Mouse (Mus musculus) CD4-positive, CD25-positive, alpha-beta regulatory T cell, adult 2 months (primary cell): ENCODE measurements around the gene Mgrn1.

Experiments used
- DNase-seq: peaks from one replicate; pipeline ENCODE4 v3.0.0-alpha.2; 2012; ENCODE audit warnings: low read depth, low spot score

The Mgrn1 gene

DNA sequence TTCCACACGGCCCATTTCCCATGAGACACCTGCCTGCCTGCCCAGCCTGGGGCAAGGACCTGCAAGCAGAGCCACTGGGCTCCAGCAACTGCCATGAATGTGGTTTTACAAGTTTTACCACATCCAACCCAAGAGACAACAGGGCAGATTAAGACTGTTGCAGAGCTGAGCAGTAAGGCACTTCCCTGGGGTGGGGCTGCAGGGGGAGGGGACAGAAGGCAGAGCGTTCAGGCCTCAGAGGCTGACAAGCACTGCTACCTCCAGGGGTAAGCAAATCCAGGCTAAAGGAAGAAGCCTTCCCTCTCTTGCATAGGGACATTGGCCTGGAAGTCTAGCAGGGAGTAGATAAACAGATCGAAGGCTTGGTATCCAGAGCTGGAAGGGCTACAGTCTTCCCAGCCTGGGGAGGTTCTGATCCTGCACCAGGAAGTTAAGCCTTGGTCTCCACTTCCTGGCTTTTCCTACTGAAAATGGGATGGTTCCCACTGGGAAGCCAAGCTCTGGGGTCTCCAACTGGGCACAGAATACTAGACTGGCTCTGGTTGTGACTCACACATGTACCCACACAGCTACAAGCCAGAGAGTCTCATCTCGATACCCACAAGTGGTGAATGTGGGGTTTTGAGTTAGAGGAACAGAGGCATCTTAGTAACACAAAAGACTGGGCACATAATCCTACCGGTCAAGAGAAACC, 7.7 kb upstream of the Mgrn1 start:
- peak; percentile 75 for DNase-seq

DNA sequence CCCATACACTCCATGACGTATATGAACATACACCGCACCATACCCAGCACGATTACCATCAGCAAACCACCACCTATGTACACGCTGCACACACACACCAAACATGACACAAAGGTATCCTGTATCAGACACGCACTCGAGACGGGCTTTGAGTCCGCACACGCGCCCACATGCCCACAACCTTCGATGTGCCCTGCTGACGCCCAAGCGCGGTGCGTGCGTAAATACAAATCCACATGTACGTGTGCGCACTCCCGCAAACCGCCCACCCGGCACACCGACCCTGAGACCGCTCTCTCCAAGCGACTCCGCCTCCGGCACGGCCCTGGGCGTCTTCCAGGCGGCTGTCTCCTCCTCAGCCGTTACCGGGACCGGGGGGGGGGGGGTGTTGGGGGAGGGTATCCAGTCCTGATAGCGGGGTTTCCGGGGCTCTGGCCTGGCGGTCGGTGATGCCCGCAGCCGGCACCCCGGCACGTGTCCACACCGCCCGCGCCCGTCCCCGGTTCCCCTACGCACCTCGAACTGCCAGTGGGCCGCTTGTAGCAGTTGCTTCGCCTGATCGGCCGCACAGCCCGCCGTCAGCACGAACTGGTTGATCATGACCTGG, 6.8 kb upstream of the Mgrn1 start:
- peak; percentile 90 for DNase-seq

DNA sequence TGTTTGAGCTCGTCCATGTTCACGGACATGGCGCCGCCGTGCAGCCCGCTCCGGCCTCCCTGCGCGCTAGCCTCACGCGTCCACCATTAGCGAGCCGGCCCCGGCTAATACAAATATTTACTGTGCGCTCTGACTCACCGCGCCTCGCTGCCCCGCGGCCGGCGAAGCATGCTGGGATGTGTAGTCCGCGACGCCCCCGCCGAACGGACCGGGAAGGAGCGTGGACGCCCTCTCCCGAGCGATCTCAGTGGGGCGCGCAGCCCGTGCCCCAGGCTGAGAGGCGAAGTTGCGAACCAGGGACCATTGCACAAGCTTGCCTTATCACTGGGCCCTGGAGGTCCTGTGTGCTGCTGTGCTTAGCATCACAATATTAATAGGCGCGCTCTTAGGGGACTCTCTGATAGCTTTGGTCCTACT, 6.3 kb upstream of the Mgrn1 start:
- peak; percentile 89 for DNase-seq

DNA sequence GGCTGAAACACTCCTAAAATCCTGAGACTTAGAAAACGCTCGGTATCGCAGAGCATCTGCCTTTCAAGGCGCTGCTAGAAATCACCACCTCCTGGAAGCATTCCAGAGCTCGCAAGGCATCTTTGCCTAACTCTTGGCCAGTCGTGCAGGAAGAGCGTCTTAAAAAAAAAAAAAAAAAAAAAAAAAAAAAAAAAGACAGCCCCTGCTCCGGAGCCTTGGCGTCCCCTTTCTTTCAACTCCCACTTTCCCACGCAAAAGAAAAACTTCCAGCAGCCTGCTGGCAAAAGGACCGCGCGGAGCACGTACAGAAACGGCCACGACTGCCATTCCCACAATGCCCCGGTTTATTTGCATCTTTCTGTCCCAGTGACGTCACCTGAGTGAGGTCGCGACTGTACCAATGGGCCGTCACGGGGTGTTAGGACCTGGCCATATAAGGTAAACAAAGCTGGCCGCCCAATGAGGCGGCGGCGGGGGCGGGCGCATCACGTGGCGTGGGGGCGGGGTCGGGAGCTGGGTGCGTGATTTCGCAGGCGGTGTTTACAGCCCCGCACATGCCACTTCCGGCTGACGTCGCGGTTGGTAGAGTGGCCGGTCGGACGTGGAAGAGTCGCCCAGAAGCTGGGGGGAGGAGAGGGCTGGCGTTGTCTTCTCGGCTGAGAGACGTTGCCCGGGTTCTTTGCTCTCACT, 5.8 kb upstream of the Mgrn1 start, which contains the start of gene Ubald1:
Gene Ubald1 (minus strand): TSS at position 180 of the 690 bp plus-strand sequence.
- DNase-seq, result peak; percentile 98

DNA sequence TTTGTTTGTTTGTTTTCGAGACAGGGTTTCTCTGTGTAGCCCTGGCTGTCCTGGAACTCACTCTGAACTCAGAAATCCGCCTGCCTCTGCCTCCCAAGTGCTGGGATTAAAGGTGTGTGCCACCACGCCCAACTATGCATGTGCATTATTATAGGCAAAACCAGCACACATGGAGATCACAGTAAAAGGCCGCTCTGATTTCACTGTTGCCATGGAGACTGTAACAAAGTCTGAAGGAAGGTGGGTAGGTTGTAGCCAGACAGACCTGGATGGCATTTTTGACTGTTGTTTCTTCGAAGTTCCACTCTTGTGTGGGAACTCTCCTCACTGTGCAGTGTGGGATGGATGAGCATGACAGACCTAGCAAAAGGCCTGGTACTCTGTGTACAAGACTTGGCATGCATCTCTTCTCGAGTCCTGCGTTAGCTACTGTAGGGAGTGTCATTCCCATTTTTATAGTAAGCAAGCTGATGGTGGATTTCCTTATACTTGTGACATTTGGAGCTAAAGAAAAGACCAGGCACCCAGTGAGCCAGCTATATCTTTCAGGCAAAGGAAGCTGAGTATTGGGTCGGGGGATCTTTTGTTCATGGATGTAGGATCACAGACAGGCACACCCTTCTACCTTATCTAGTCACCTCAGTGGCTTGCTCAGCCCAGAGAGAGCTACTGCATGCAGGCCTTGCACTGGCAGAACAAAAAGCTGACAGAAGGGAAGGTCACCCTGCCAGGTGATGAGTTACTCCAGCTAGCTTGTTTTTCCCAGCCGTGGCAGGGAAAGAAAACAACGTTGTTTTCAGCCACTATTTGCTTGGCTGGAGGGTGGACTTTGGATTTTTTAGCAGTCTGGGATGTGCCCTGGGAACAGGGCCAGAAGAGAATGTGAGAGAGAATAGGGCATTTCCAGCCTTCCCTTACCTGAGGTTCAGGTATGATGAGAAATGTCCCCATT, 4.4 kb upstream of the Mgrn1 start:
- DNase-seq, result peak; percentile 59

DNA sequence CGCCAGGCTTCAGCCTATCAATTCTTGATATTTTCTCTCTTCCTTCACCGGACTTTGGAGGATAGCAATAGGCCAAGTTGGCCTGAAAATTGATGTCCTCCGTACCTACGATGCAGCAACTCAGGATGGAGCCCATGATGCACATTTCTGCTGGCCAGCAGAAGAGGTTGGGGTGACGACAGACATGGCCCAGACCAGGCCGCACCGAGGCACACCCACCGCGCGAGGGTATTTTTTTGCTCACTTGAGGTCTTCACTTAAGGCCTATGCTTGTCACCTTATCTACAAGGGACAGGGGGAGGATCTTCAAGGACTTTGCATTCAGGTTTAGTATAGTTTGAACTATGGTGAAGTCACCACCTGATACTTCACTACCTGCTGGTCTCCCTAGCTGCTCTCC, 1.1 kb upstream of the Mgrn1 start:
- DNase-seq, result no peak

DNA sequence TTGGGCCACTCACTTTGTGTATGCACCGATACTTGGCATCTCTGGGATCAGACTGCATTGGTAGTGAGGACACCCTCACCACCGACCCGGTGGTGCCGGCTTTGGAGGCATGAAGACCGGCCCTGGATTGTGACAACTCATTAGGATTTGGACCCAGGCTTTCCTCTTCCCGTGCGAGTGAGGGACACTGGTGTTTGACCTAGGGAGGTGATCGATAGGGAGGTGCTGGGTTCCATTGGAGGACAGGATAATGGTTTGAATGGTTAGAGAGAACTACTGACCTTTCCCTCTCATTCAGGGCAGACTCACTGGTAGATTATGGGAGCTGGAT, 606 bp downstream of the Mgrn1 start:
- no peak for DNase-seq

DNA sequence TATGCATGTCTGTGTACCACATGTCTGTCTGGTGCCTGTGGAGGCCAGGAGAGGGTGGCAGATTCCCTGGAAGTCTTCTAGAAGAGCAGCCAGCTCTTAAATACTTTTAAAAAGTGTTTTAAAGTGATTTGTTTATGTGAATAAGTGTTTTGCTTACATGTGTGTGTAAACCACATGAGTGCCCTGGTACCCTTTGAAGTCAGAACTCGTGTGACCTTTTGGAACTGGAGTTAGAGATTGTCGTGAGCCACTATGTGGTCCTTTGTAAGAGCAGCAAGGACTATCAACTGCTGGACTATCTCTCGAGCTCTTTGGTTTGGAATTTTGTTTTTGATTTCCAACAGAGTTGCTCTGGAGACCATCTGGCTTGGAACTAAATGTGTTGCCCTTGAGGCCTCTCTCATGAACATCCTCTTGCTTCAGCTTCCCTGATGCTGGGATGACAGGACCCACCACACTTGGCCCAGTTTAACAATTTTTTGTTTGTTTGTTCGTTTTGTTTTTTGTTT, 4.2 kb downstream of the Mgrn1 start:
- DNase-seq, result no peak

DNA sequence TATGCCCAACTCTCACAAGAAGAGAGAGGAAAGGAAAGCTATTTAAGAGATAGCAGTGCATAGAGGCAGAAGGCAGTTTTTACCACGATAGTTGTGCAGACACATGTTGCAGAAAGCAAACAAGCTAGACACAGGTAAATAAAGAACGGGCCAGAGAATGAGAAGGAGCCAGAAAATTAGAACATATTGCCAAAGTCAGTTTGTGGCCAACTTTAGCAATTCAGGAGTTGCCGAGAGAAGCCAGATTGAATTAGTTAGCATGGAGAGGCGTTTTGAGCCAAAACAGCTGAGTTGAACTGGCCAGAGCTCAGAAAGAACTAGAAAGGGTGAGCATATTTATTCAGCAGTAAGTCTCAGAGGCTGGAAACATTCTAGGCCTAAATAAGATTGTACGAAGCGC, 6.1 kb downstream of the Mgrn1 start:
- no peak for DNase-seq

DNA sequence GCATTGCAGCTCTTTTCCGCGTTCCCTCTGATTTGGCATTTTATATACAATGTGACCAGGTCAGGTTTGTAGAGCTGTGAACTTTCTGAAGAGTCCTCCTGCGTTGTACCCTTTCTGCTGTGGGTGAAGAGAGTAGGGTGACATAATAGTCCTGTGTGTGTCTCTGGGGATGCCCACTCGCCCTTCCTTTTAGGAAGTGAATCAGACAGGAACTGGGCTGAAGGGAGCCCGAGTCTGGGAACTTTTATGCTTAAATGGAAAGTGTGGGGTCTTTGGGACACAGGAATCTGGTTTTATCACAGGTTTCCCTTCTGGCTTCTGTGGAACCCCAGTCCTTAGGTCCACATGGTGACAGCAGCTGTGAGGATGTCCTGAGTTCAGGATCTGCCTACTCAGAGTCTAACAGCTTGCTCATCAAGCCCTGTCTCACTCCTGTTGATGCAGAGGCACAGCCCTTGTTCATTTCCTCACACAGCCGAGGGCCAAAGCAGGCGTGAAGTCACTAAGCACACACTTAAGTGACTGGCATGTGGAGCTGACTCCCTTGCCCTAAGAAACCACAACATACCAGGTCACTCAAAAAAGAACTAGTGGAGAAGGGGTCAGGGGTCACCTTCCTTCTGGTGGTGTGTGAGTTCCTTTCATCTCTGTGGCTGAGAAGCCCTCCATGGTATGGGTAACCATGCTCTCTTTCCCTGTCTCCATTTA, 8.3 kb downstream of the Mgrn1 start:
- no peak for DNase-seq

DNA sequence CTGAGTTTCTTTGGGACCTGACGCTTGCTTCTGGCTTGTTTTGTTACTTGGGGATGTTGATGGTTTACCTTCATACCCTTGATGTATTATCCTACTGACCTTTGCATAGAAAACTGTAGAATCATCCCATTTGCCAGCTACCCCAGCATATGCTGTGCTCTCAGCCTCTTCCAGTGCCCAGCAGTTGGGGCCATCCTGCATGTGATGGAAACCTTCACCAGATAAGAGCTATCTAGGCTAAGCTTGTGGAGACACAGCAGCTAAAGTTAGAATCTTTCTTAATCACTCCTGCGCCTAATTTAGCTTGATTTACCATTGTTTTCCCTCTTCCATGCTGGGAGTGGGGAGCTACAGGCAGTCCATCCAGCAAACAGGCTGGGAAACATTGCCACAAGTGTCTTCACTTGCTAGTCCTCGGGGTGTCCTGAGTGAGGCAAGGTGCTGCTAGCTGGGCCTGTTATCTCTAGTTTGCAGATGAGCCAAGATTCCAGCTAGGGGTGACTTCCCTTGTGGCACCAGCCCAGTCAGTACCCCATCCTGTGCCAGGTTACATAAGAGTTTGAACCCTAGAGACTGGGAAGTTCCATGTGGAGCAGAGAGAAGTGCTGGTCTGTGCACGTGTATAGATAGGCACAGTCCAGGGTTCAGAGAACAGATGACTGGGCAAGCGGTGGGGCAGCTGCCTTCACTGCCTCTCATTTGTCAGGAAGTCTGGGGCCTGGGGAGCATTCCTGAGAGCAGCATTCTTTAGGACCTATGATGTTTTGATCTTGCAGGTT, 10.4 kb downstream of the Mgrn1 start:
- no peak for DNase-seq

DNA sequence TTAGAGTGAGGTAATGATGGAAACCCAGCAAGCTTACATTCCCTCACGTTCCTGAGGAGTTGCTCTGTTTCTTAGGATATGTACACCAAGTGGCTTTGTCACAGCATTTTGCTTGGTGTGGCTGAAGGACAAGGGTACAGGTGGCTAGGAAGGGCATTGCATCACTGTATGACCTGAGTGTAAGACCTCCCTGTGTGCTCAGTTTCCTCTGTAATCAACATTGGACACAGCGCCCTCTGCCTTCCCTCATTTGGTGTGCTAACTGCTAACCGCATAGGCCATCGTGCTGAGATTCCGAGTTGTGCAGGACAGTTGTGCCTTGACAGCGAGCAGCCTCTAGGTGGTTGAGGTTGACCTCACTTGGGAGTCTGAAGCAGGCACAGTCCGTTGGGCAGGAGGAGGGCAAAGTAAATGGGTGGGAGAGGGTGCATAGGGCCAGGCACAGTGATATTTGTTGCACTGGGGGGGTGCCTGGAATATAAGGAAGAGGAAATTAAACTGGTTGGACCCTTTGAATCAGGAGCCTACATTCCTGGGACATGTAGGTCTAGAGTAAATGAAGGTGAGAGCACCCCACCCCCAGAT, 11.2 kb downstream of the Mgrn1 start:
- DNase-seq, result no peak

DNA sequence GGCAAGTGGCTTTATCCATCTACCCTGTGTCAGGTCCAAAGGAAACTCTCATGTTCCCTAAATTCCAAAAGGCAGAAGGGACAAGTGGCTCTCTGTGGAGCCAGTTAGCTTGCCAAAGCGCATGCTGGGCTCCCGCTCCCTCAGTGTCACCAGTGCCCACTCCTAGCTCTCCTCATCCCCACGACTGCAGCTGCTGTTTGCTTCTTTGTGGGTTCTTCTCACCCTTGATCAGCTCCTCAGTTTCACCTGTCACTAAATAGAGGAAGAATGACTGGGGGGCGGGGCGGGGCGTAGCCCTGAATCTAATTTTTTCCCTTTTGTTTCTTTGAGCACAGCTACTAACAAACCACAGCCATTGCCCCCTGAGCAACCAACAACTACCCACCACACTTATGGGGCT, 12.8 kb downstream of the Mgrn1 start:
- DNase-seq, result no peak

DNA sequence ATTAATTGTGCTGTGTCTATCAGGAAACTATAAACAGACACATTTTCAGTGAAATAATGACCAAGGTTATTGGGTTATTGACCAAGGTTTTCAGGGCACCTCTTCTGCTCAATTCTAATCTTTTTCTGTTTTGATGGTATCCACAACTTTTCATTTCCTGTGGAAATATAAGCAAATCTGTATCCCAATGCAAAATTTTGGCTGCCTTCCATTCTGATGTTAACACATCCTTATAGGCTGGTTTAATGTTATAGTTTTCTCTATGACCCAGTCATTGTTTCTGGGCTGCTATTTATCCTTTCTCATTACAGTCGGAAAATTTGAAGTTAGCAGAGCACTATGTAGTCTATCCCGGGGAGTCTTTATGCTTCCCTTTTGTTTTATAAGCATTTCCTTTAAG, 13.7 kb downstream of the Mgrn1 start:
- no peak for DNase-seq

DNA sequence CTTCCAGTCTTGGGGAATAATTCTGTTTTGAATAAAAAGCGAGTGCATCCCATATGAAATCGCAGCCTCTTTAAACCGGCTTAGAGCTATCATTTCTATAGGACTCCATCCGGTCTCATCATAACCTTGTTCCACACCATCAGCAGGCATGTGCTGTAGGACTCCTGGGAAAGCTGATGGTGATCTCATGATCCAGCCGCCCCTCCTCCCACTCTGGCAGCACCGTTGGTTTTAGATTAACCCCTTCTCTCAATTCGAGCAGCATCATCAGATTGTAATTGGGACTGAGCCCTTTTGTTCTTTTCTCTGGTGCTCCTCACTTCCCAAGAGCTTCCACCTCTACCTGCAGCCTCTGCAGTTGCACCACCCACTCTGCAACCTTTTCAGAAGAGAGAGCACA, 15.1 kb downstream of the Mgrn1 start:
- no peak for DNase-seq

DNA sequence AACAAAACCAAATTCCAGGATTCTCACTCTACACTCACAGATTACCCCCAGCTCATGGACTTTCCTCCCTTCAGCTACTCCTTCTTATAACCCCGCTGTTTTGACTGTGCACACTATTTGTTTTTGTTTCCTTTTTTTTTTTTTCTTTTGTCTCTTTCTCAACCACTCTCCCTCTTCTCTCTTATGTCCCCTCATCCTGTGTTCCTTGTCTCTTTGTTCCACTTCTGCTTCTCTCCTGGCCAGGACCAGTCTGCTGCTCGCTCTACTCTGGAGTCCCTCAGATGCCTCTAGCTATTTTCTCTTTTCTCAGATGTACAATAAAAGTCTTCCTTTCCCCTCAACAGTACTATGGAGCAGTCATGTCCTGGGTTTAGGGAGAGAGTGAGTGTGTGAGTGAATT, 16.3 kb downstream of the Mgrn1 start:
- DNase-seq, result no peak

DNA sequence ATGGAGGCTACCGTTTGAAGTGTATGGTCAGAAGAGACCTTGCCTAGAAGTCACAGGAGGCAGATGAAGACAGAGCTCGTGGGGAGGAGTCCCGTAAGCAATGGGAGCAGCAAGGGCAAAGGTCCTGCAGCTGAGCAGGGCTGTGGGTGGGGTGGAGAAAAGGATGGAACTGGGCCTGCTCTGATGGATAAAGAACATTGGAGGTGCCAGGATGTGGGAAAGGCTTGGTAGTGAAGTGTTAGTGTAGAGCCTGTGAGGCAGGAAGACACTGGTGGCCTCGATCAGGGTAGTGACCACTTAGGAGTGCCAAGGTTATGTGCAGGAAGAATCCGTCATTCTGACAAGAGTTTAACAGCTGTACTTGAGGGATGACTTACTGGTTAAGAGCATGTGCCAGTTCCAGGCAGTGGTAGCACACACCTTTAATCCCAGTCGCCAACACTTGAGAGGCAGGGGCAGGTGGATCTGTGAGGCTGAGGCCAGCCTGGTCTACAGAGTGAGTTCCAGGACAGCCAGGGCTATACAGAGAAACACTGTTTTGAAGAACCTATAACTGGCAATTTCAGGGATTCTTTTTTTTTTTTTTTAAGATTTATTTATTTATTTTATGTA, 17.5 kb downstream of the Mgrn1 start:
- no peak for DNase-seq

DNA sequence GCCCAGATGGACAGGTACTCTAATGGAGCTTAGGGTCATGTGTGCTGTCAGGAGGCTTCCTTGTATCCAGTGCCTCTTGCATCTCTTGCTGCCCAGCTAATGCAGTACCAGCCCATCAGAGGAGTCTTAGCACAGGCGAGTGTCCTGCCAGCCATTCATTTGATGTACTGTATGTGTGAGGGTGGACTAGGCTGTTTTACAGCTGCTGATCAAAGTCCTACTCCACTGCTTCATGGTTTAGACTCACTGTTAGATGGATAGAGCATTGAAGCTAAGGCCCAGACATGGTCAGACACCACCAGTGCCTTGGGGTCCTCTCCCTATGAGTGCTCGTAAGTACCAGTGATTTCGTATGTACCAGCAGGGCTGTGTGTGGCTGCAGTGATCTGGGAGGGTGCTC, 18.8 kb downstream of the Mgrn1 start:
- DNase-seq, result no peak

DNA sequence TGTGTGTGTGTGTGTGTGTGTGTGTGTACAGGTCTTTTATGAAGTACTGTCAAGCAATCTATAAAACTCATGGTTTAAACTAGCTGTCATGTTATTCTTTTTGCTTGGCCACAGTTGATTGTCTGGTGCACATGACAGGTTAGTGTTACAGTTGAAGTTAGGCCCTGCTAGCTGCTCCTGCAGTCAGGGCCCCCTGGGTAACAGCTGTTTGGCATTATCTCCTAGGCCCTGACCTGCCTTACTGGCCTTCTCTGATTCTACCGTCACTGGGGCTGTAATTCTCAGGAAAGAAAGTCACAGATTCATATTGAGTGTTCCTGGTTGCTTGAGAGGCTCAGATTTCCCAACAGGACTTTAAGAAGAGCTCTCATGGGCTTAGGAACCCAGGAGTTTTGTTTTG, 19.5 kb downstream of the Mgrn1 start:
- no peak for DNase-seq

DNA sequence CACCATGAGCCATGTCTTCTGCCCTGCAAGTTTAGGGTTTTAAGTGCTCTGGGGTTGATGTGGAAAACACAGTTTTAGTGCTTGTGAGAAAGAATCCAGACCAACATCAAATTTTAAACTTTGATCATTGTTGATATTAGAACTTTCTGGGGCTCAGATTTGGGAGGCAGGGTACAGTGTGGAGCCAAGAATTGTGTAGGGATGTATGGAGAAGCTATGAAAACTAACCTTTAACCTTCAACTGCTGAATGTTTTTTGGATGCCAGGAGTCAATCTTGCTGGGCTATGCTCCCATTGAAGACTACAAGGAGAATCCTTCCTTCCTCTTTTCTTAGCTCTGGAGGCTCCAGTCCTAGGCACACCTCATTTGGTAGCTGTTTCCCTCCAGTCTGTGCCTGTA, 20.5 kb downstream of the Mgrn1 start:
- no peak for DNase-seq
